Mouse (Mus musculus): ENCODE data around the gene Apba1. TPM values are rescaled to one million over a fixed set of nuclear protein-coding genes. Genes with fewer than 3 reads are reported as not detected.

The Apba1 gene
- polyA plus RNA-seq, 1 experiment from 2014 or later, result 0.74 TPM

- no peaks in the 10 kb centered on the region for H3K36me3 ChIP-seq
- no peak overlapping the region for H3K4me2 ChIP-seq
- ATAC-seq (ENCODE audit: insufficient number of reproducible peaks, low FRiP score, low TSS enrichment, low read depth), result no peak
- no peaks in the 10 kb centered on the region for H3K27me3 ChIP-seq
- H3K4me1 ChIP-seq, result no peaks in the 10 kb centered on the region
- WGBS, result 90% methylated on average over 7 of the region's 7 CpGs
- no peaks in the 10 kb centered on the region for H3K9me3 ChIP-seq
- no peak overlapping the region for H3K27ac ChIP-seq
- no peak overlapping the region for H3K9ac ChIP-seq
- H3K4me3 ChIP-seq, result no peak overlapping the region
These were observed 97.1 kb downstream of the Apba1 start for GRCm38 (mm10) chr19:23855832-23856231.

GRCm38 (mm10) chr19:23858091-23858490 is 99.4 kb downstream of the Apba1 start:
- H3K27me3 ChIP-seq, result no peaks in the 10 kb centered on the region
- no peak overlapping the region for H3K9ac ChIP-seq
- no peaks in the 10 kb centered on the region for H3K4me1 ChIP-seq
- WGBS, result 96% methylated on average over 4 of the region's 4 CpGs
- no peaks in the 10 kb centered on the region for H3K36me3 ChIP-seq
- H3K4me2 ChIP-seq, result no peak overlapping the region
- ATAC-seq (ENCODE audit: insufficient number of reproducible peaks, low FRiP score, low TSS enrichment, low read depth), result no peak
- H3K27ac ChIP-seq, result no peak overlapping the region
- H3K9me3 ChIP-seq, result no peaks in the 10 kb centered on the region
- no peak overlapping the region for H3K4me3 ChIP-seq

- H3K9me3 ChIP-seq, result no peaks in the 10 kb centered on the region
- no peak for ATAC-seq (ENCODE audit: insufficient number of reproducible peaks, low FRiP score, low TSS enrichment, low read depth)
- H3K4me3 ChIP-seq, result no peak overlapping the region
- no peaks in the 10 kb centered on the region for H3K4me1 ChIP-seq
- no peak overlapping the region for H3K27ac ChIP-seq
- no peaks in the 10 kb centered on the region for H3K36me3 ChIP-seq
- H3K27me3 ChIP-seq, result no peaks in the 10 kb centered on the region
- H3K4me2 ChIP-seq, result no peak overlapping the region
- WGBS, result 88% methylated on average over 9 of the region's 9 CpGs
- no peak overlapping the region for H3K9ac ChIP-seq
These were observed 100.1 kb downstream of the Apba1 start for GRCm38 (mm10) chr19:23858781-23859180.

GRCm38 (mm10) chr19:23860151-23860820 is 101.6 kb downstream of the Apba1 start:
- Histone ChIP-seq H3K27me3 (no peaks in the 10 kb centered on the region), H3K9ac (no peak overlapping the region), H3K36me3 (no peaks in the 10 kb centered on the region), H3K9me3 (no peaks in the 10 kb centered on the region), H3K27ac (no peak overlapping the region), H3K4me3 (no peak overlapping the region), H3K4me2 (no peak overlapping the region), H3K4me1 (no peaks in the 10 kb centered on the region)
- no peak for ATAC-seq (ENCODE audit: insufficient number of reproducible peaks, low FRiP score, low TSS enrichment, low read depth)
- WGBS, result 29% methylated on average over 13 of the region's 13 CpGs

DNA sequence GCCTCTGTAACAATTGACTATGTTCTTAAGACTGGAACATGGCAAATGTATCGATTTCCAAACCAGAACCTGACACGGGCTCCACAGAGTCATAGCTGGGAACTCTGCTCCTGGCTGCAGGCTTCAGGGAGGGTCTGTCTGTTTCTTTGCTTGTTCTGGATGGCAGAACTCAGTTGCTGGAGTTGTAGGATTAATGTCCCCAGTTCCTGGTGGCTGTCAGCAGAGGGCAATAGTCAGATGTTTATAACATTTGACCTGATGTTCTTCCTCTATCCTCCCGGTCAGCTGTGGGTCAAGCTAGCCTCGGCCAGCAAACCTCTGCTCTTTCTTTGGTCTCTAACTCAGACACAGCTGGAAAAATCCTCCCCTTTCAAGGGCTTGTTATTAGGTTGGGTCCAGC is 104.0 kb downstream of the Apba1 start:
- Histone ChIP-seq H3K27me3 (no peaks in the 10 kb centered on the region; the same call in 1 of the 2 replicates), H3K4me3 (no peak overlapping the region), H3K9me3 (no peaks in the 10 kb centered on the region), H3K4me1 (no peaks in the 10 kb centered on the region), H3K4me2 (no peak overlapping the region), H3K27ac (no peak overlapping the region), H3K9ac (no peak overlapping the region), H3K36me3 (no peaks in the 10 kb centered on the region)
- no peak for ATAC-seq (ENCODE audit: insufficient number of reproducible peaks, low FRiP score, low TSS enrichment, low read depth)
- WGBS, result 37% methylated on average over 4 of the region's 4 CpGs

DNA sequence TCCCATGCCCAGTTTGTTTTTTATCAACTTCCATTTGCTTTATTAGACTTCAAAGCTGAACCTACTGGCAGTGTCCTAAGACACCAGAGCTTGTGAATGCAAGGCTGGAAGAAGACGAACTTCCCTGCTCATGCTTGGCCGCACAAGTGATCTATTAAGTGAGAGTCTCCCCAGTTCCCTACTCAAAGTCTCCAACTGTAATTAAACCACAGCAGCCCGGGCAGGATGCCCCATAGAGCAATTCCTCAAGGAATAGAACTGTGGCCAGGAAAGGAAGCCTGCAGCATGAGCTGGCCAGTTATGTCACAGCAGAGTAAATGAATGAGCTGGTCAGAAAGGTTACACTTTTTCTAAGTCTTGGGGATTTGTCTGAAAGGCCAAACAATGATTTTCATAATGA is 105.3 kb downstream of the Apba1 start:
- Histone ChIP-seq H3K4me2 (no peak overlapping the region), H3K27me3 (no peaks in the 10 kb centered on the region; the same call in 1 of the 2 replicates), H3K9ac (no peak overlapping the region), H3K4me1 (no peaks in the 10 kb centered on the region), H3K9me3 (no peaks in the 10 kb centered on the region), H3K27ac (no peak overlapping the region), H3K4me3 (no peak overlapping the region), H3K36me3 (no peaks in the 10 kb centered on the region)
- 40% methylated on average over 3 of the region's 3 CpGs for WGBS
- no peak for ATAC-seq (ENCODE audit: insufficient number of reproducible peaks, low FRiP score, low TSS enrichment, low read depth)

GRCm38 (mm10) chr19:23866045-23866444 is 107.4 kb downstream of the Apba1 start:
- H3K27me3 ChIP-seq, result no peaks in the 10 kb centered on the region; the same call in 1 of the 2 replicates
- H3K4me1 ChIP-seq, result no peaks in the 10 kb centered on the region
- no peak for ATAC-seq (ENCODE audit: insufficient number of reproducible peaks, low FRiP score, low TSS enrichment, low read depth)
- 78% methylated on average over 9 of the region's 9 CpGs for WGBS
- no peaks in the 10 kb centered on the region for H3K9me3 ChIP-seq
- H3K9ac ChIP-seq, result no peak overlapping the region
- no peaks in the 10 kb centered on the region for H3K36me3 ChIP-seq
- no peak overlapping the region for H3K4me2 ChIP-seq
- no peak overlapping the region for H3K4me3 ChIP-seq
- no peak overlapping the region for H3K27ac ChIP-seq

- WGBS, result 84% methylated on average over 11 of the region's 11 CpGs
- no peak overlapping the region for H3K9ac ChIP-seq
- no peak overlapping the region for H3K27ac ChIP-seq
- H3K9me3 ChIP-seq, result no peaks in the 10 kb centered on the region
- H3K4me2 ChIP-seq, result no peak overlapping the region
- no peaks in the 10 kb centered on the region; the same call in 1 of the 2 replicates for H3K27me3 ChIP-seq
- ATAC-seq (ENCODE audit: insufficient number of reproducible peaks, low FRiP score, low TSS enrichment, low read depth), result no peak
- no peak overlapping the region for H3K4me3 ChIP-seq
- no peaks in the 10 kb centered on the region for H3K36me3 ChIP-seq
- H3K4me1 ChIP-seq, result no peaks in the 10 kb centered on the region
These were observed 108.4 kb downstream of the Apba1 start for GRCm38 (mm10) chr19:23867052-23867451.

- no peak overlapping the region for H3K4me3 ChIP-seq
- H3K9ac ChIP-seq, result no peak overlapping the region
- H3K36me3 ChIP-seq, result no peaks in the 10 kb centered on the region
- H3K4me1 ChIP-seq, result no peaks in the 10 kb centered on the region
- H3K9me3 ChIP-seq, result no peaks in the 10 kb centered on the region
- H3K27me3 ChIP-seq, result no peaks in the 10 kb centered on the region; the same call in 1 of the 2 replicates
- no peak for ATAC-seq (ENCODE audit: insufficient number of reproducible peaks, low FRiP score, low TSS enrichment, low read depth)
- 75% methylated on average over 7 of the region's 7 CpGs for WGBS
- no peak overlapping the region for H3K4me2 ChIP-seq
- H3K27ac ChIP-seq, result no peak overlapping the region
These were observed 108.9 kb downstream of the Apba1 start for GRCm38 (mm10) chr19:23867589-23867988.

GRCm38 (mm10) chr19:23874502-23874901 is 115.8 kb downstream of the Apba1 start:
- no peak for ATAC-seq (ENCODE audit: insufficient number of reproducible peaks, low FRiP score, low TSS enrichment, low read depth)
- H3K27me3 ChIP-seq, result no peaks in the 10 kb centered on the region
- no peaks in the 10 kb centered on the region for H3K9me3 ChIP-seq
- H3K4me1 ChIP-seq, result no peaks in the 10 kb centered on the region
- H3K36me3 ChIP-seq, result no peaks in the 10 kb centered on the region
- H3K27ac ChIP-seq, result no peak overlapping the region
- no peak overlapping the region for H3K4me3 ChIP-seq
- no peak overlapping the region for H3K4me2 ChIP-seq
- H3K9ac ChIP-seq, result no peak overlapping the region
- 75% methylated on average over 6 of the region's 6 CpGs for WGBS

DNA sequence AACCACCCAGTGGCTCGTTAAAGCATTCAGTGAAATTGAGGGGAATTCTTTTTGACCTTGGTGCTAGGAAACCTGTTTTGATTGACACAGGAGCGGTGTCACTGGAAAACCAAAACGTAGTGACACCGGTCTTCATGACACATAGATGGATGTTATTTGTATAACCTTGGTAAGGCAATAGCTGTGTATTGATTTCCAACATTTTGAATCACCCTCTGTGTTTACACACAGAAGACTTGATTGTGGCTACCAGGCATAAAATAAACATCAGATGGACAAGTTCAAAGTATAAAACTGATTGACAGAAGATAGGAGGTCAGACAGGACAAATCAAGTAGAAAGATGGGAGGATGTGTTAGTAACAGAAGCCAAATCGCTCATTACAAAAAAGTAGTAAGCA is 117.1 kb downstream of the Apba1 start:
- Histone ChIP-seq H3K9ac (no peak overlapping the region), H3K9me3 (no peaks in the 10 kb centered on the region), H3K36me3 (no peaks in the 10 kb centered on the region), H3K27me3 (no peaks in the 10 kb centered on the region), H3K4me3 (no peak overlapping the region), H3K4me2 (no peak overlapping the region), H3K4me1 (no peaks in the 10 kb centered on the region), H3K27ac (no peak overlapping the region)
- no peak for ATAC-seq (ENCODE audit: insufficient number of reproducible peaks, low FRiP score, low TSS enrichment, low read depth)
- WGBS, result 90% methylated on average over 5 of the region's 5 CpGs

DNA sequence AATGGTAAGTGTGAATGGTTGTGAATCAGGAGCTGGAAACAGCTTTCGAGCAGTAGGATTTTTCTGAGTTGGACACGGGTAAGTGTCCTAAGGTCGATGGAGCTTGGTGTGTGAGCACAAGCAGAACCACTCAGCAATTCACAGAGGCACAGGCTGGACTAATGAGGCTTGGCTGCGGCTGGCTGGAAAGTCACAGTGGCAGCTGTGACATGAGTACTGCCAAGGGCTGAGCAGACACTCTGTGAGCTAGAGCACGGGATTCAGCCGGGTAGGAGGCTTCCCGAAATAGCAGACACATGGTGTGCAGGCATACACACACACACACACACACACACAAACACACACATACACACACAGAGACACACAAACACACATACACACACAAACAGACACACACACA is 121.2 kb downstream of the Apba1 start:
- H3K27me3 ChIP-seq, result no peaks in the 10 kb centered on the region
- no peaks in the 10 kb centered on the region for H3K9me3 ChIP-seq
- no peak overlapping the region for H3K27ac ChIP-seq
- H3K4me1 ChIP-seq, result no peaks in the 10 kb centered on the region
- H3K9ac ChIP-seq, result no peak overlapping the region
- no peaks in the 10 kb centered on the region for H3K36me3 ChIP-seq
- WGBS, result 56% methylated on average over 7 of the region's 7 CpGs
- no peak overlapping the region for H3K4me2 ChIP-seq
- no peak overlapping the region for H3K4me3 ChIP-seq
- ATAC-seq (ENCODE audit: insufficient number of reproducible peaks, low FRiP score, low TSS enrichment, low read depth), result no peak

DNA sequence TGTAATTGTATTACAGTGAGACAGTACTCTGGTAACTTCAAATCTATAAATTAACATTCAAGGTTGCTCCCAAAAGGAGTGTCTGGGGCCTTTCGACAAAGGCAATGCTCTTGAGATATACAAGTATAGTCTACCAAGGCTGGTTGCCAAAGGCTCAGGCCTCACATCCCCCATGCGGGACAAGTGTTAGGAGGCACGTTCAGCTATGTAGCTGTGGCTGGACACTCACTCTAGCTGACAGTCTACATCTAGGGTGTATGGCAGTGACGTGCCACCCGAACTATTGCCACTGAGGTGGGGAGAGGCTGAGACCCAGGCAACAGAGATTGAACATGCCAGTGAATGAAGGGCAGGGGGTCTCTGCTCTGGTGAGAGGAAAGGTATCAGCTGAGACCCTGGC is 127.5 kb downstream of the Apba1 start:
- no peaks in the 10 kb centered on the region for H3K36me3 ChIP-seq
- no peak for ATAC-seq (ENCODE audit: insufficient number of reproducible peaks, low FRiP score, low TSS enrichment, low read depth)
- no peaks in the 10 kb centered on the region for H3K4me1 ChIP-seq
- no peak overlapping the region for H3K4me2 ChIP-seq
- H3K9me3 ChIP-seq, result no peaks in the 10 kb centered on the region
- WGBS, result 90% methylated on average over 5 of the region's 5 CpGs
- H3K27ac ChIP-seq, result no peak overlapping the region
- H3K9ac ChIP-seq, result no peak overlapping the region
- peaks cover 7% of the 10 kb centered on the region for H3K27me3 ChIP-seq
- no peak overlapping the region for H3K4me3 ChIP-seq

All from limb, embryonic 15.5 days (tissue).